ENCODE assay signal across 8 mouse cellular contexts in the genomic region with DNA sequence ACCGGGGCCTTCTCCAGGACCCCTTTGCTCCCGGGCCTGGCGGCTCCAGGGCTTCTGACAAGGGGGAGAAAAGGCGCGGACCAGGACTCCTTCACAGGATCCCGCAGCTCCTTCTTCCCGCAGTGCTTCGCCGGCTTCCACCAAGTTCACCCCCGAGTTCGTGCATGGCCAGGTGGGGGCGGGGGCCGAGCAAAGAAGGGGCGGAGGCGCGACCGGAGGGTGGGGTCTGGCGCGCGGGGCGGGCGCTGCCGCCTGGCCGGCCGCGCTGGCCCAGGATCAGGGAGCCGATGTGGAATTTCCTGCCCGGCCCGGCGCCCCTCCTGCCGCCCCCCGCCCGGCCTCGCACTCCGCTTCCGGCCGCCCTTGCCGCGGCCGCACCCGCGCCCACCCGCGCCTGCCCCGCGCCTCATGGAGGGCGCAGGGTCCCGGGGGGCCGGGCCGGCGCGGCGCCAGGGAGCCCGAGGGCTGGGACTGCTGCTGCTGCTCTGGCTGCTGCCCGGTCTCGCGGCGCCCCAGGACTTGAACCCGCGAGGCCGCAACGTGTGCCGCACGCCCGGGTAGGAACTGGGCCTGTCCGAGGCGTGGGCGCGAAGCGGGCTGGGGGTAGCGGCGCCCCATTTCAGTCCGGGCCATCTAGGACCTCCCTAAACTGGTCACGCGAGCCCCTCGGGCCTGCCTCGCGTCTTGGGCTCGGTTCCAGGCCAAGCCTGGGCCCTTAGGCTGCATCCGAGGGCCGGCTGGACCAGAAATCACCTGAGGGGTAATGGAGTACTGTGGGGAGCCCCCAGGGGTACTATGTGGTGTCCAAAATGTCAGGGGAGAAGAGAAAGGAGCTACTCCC. TPM values are rescaled to one million over a fixed set of nuclear protein-coding genes. Genes with fewer than 3 reads are reported as not detected.
DNase-seq lines count a peak whose midpoint lies in the region; ATAC-seq and TF ChIP-seq lines count a peak whose summit lies in the region.

A gene (plus strand): TSS at position 312 of the 841 bp plus-strand sequence.

- in situ Hi-C loops in ES-E14 (cut with MboI; ENCODE audit: low sequenced_read_pairs in 2 of 2, unreplicated experiment in 2 of 2), result no loop called here

- H3K4me1 ChIP-seq in ES-E14 (ENCODE audit: control insufficient read depth in 2 of 2, insufficient read depth in 2 of 2, low read length in 2 of 2, poor library complexity in 1 of 2), result peaks cover 0 to 2% of the 10 kb centered on the region in 2 experiments; a peak in 1 of 4 replicates
- peaks cover 29% of the 10 kb centered on the region for H3K4me1 ChIP-seq in intestine, embryonic 15.5 days (replicated peaks)
- H3K4me1 ChIP-seq in lung, embryonic 14.5 days (ENCODE audit: insufficient read depth), result peaks cover 19% of the 10 kb centered on the region
- H3K4me1 ChIP-seq in small intestine, adult 2 months (ENCODE audit: control insufficient read depth, insufficient read depth, insufficient read length, low read length), result 0 out of 2 replicates have a peak, but pooled peaks cover 9% of the 10 kb centered on the region

- no peak for DNase-seq in ES-E14 (ENCODE audit: low read depth, low spot score)
- DNase-seq in adrenal gland, postnatal 4 days (ENCODE audit: low spot score in 2 of 2), result no peak
- peak; percentile 48 to 58 for DNase-seq in gastrocnemius, postnatal 36 days
- peak; percentile 88 for DNase-seq in lung, embryonic 14.5 days
- DNase-seq in right cerebral cortex, postnatal 4 days, result no peak
- no peak for DNase-seq in right cerebral cortex, postnatal 25 days

- H3K9me3 ChIP-seq in ES-E14 (ENCODE audit: control insufficient read depth, insufficient read depth, low read depth, low read length), result no peaks in the 10 kb centered on the region
- no peaks in the 10 kb centered on the region for H3K9me3 ChIP-seq in intestine, embryonic 15.5 days
- no peaks in the 10 kb centered on the region for H3K9me3 ChIP-seq in lung, embryonic 14.5 days (ENCODE audit: low read depth, low read length)

- H3K9ac ChIP-seq in ES-E14 (ENCODE audit: insufficient read depth, low read depth, low read length, poor library complexity, severe bottlenecking), result peak within 1 kb of the TSS; percentile 66
- H3K9ac ChIP-seq in intestine, embryonic 15.5 days, result peak within 1 kb of the TSS; percentile 84
- H3K9ac ChIP-seq in lung, embryonic 14.5 days, result peak within 1 kb of the TSS; percentile 93

- H3K4me2 ChIP-seq in intestine, embryonic 15.5 days (replicated peaks), result peak within 1 kb of the TSS; percentile 84
- peak within 1 kb of the TSS; percentile 82 for H3K4me2 ChIP-seq in lung, embryonic 14.5 days

- ATAC-seq in intestine, embryonic 15.5 days, result peak; percentile 71
- peak; percentile 71 for ATAC-seq in lung, embryonic 14.5 days (ENCODE audit: insufficient read depth)

- H3K27ac ChIP-seq in ES-E14 (ENCODE audit: insufficient read depth, low read depth, low read length, poor library complexity, severe bottlenecking), result no peak within 1 kb of the TSS
- peak within 1 kb of the TSS; percentile 91 for H3K27ac ChIP-seq in intestine, embryonic 15.5 days
- H3K27ac ChIP-seq in lung, embryonic 14.5 days (ENCODE audit: low read depth), result peak within 1 kb of the TSS; percentile 97
- peak within 1 kb of the TSS; percentile 41 for H3K27ac ChIP-seq in small intestine, adult 2 months (ENCODE audit: insufficient read depth, low read depth, low read length)

- H3K4me3 ChIP-seq in ES-E14 (ENCODE audit: insufficient read depth in 1 of 2, low read depth in 1 of 2, low read length in 2 of 2, poor library complexity in 1 of 2, severe bottlenecking in 1 of 2), result peak within 1 kb of the TSS; percentile 27 to 68; a peak in 3 of 4 replicates
- H3K4me3 ChIP-seq in intestine, embryonic 15.5 days (replicated peaks), result peak within 1 kb of the TSS; percentile 73
- peak within 1 kb of the TSS; percentile 79 for H3K4me3 ChIP-seq in lung, embryonic 14.5 days (ENCODE audit: low read depth, low read length)
- H3K4me3 ChIP-seq in small intestine, adult 2 months (ENCODE audit: low read depth, low read length), result peak within 1 kb of the TSS; percentile 64

- intact Hi-C loops in gastrocnemius, postnatal 36 days (cut with DNase I), result no loop called here

- TF ChIP-seq POLR2A in small intestine, adult 2 months (IDR thresholded peaks at IDR 0.05; ENCODE audit: low read depth, low read length), result no peak

- H3K36me3 ChIP-seq in ES-E14 (ENCODE audit: control insufficient read depth, insufficient read depth, low read length, poor library complexity, severe bottlenecking), result peaks cover 5% of the 10 kb centered on the region; the same call in 1 of the 2 replicates
- H3K36me3 ChIP-seq in intestine, embryonic 15.5 days, result no peaks in the 10 kb centered on the region
- peaks cover 22% of the 10 kb centered on the region for H3K36me3 ChIP-seq in lung, embryonic 14.5 days (ENCODE audit: insufficient read depth)
- H3K36me3 ChIP-seq in small intestine, adult 2 months (ENCODE audit: control insufficient read depth, insufficient read depth, low read length), result peaks cover 7% of the 10 kb centered on the region

- H3K27me3 ChIP-seq in intestine, embryonic 15.5 days (replicated peaks), result peaks cover 26% of the 10 kb centered on the region
- peaks cover 16% of the 10 kb centered on the region for H3K27me3 ChIP-seq in lung, embryonic 14.5 days (ENCODE audit: insufficient read depth, low read length)
- H3K27me3 ChIP-seq in small intestine, adult 2 months (ENCODE audit: control insufficient read depth, insufficient read depth, low read length), result peaks cover 51% of the 10 kb centered on the region

- TF ChIP-seq CTCF in lung, embryonic 14.5 days (IDR thresholded peaks at IDR 0.05; ENCODE audit: low read depth), result no peak
- TF ChIP-seq CTCF in small intestine, adult 2 months (IDR thresholded peaks at IDR 0.05; ENCODE audit: extremely low read depth, insufficient read length, insufficient replicate concordance, low read depth, low read length), result no peak

- 1% methylated on average over 79 of the region's 81 CpGs for WGBS in intestine, embryonic 15.5 days
- WGBS in lung, embryonic 14.5 days, result under 1% methylated on average over 69 of the region's 81 CpGs
- WGBS in small intestine, adult 2 months, result 5% methylated on average over 81 of the region's 81 CpGs

TF ChIP-seq in ES-E14, 5 proteins besides CTCF, POLR2A, EP300 and RAD21:
- TF ChIP-seq CHD2 (IDR thresholded peaks at IDR 0.05; ENCODE audit: low read depth, low read length), result no peak
- TF ChIP-seq MAFK (IDR thresholded peaks at IDR 0.05; ENCODE audit: insufficient read depth, low read depth, low read length), result no peak
- TF ChIP-seq HCFC1 (IDR thresholded peaks at IDR 0.05; ENCODE audit: borderline replicate concordance, insufficient read depth, low read length), result no peak
- TF ChIP-seq ZNF384 (IDR thresholded peaks at IDR 0.05; ENCODE audit: low read depth, low read length), result no peak
- TF ChIP-seq ZC3H11A (IDR thresholded peaks at IDR 0.05; ENCODE audit: borderline replicate concordance, low read depth, low read length), result no peak
TF ChIP-seq in ES-E14: peak in this region for 0.

RNA-seq across cellular contexts. Expression of the gene that starts here (rescaled TPM):
- total RNA-seq in ES-E14 (2012; rRNA removed), result 7.2 and 8.1 TPM in 2 replicates
- total RNA-seq in adrenal gland, postnatal 4 days (2021), result 10 to 100 TPM; 29.3 to 33.9 TPM
- total RNA-seq in gastrocnemius, postnatal 36 days (2021), result 1 to 10 TPM; 3.6 to 4.5 TPM
- polyA plus RNA-seq in intestine, embryonic 15.5 days (2015; fragmentation: Nextera tagmentation; extraction: Ambion mirVana), result 11.5 and 11.7 TPM in 2 replicates
- 32.7 and 36.3 TPM in 2 replicates for polyA plus RNA-seq in lung, embryonic 14.5 days (2014; fragmentation: Nextera tagmentation; extraction: Ambion mirVana)
- polyA plus RNA-seq in small intestine, adult 2 months (2012; rRNA removed), result 27.7 and 33.2 TPM in 2 replicates

Comparison
In these comparisons a context has a peak if more than half of its experiments do, and no peak if none do; other contexts are left out.
1. DNase-seq: peak in gastrocnemius, postnatal 36 days (2 of 2) and lung, embryonic 14.5 days (single experiment); none in ES-E14 (single experiment), adrenal gland, postnatal 4 days (0 of 2), right cerebral cortex, postnatal 4 days (single experiment) and right cerebral cortex, postnatal 25 days (single experiment).
2. Peak in every context shown above with its lines, with median percentiles within 50 percentile points of each other: H3K4me3 ChIP-seq and H3K9ac ChIP-seq.